Mouse (Mus musculus) adrenal gland, postnatal 14 days (tissue): ENCODE data around the gene Tnxb. TPM values are rescaled to one million over a fixed set of nuclear protein-coding genes. Genes with fewer than 3 reads are reported as not detected.
A peak's percentile ranks its signal among the peaks of the same experiment; 100 is the strongest.
"Not testable (repeated sequence)": the region's sequence is repeated elsewhere in the genome, so short reads cannot be mapped to it uniquely, and the experiment has no call there.

Source experiments
- DNase-seq: peaks from one replicate; pipeline ENCODE4 v3.0.0; 2021; ENCODE audit warnings: mixed read lengths
- total RNA-seq: library from RNA; stranded (reverse); gene quantifications from 2 replicates; pipeline ENCODE4 v1.2.3, GENCODE M21; 2021

Gene Tnxb
- total RNA-seq, 1 experiment from 2014 or later, result 39.8 TPM

- DNase-seq, result not testable (repeated sequence)
Observed at GRCm38 (mm10) chr17:34739708-34740107, 69.4 kb downstream of the Tnxb start.

GRCm38 (mm10) chr17:34740280-34740679 lies 69.9 kb downstream of the Tnxb start:
- peak; percentile 60 for DNase-seq

GRCm38 (mm10) chr17:34743719-34744118 lies 73.4 kb downstream of the Tnxb start, which contains the start of gene C4b:
Gene C4b, minus strand, starts transcription at chr17:34743882.
- no peak for DNase-seq

- no peak for DNase-seq
Observed at GRCm38 (mm10) chr17:34744206-34744605, 73.9 kb downstream of the Tnxb start.

- DNase-seq, result not testable (repeated sequence)
Observed at GRCm38 (mm10) chr17:34744611-34745010, 74.3 kb downstream of the Tnxb start.

- not testable (repeated sequence) for DNase-seq
Observed at GRCm38 (mm10) chr17:34745166-34745565, 74.8 kb downstream of the Tnxb start.

- no peak for DNase-seq
Observed at GRCm38 (mm10) chr17:34746531-34746930, 76.2 kb downstream of the Tnxb start.

GRCm38 (mm10) chr17:34761471-34761870 lies 91.1 kb downstream of the Tnxb start:
- no peak for DNase-seq

Other genes starting within 250 kb of the Tnxb start
- gene Btnl4, start 193.2 kb upstream of the Tnxb start, total RNA-seq, result not detected in 2 replicates
- gene Btnl6, start 153.2 kb upstream of the Tnxb start, total RNA-seq, result not detected in 2 replicates
- 34.1 and 39.3 TPM in 2 replicates for gene Notch4, start 106.3 kb upstream of the Tnxb start, total RNA-seq
- gene Gpsm3, start 80.7 kb upstream of the Tnxb start, total RNA-seq, result 6.3 and 16.3 TPM in 2 replicates
- gene Pbx2, start 79.3 kb upstream of the Tnxb start, total RNA-seq, result 37.2 and 42.2 TPM in 2 replicates
- gene Ager, start 72.7 kb upstream of the Tnxb start, total RNA-seq, result 1.7 and 2.4 TPM in 2 replicates
- 72.5 and 76.9 TPM in 2 replicates for gene Rnf5, start 66.8 kb upstream of the Tnxb start, total RNA-seq
- 101 and 103 TPM in 2 replicates for gene Agpat1, start 66.3 kb upstream of the Tnxb start, total RNA-seq
- 4.3 and 4.7 TPM in 2 replicates for gene Egfl8, start 54.6 kb upstream of the Tnxb start, total RNA-seq
- 49.7 and 50.0 TPM in 2 replicates for gene Ppt2, start 42.0 kb upstream of the Tnxb start, total RNA-seq
- 8.7 and 12.4 TPM in 2 replicates for gene Prrt1, start 41.0 kb upstream of the Tnxb start, total RNA-seq
- 11.5 and 12.5 TPM in 2 replicates for gene Fkbpl, start 25.8 kb upstream of the Tnxb start, total RNA-seq
- 43.5 and 52.1 TPM in 2 replicates for gene Atf6b, start 23.4 kb upstream of the Tnxb start, total RNA-seq
- gene C4b, start 73.3 kb downstream of the Tnxb start, total RNA-seq, result 110 and 152 TPM in 2 replicates
- gene Cyp21a1, start 134.0 kb downstream of the Tnxb start, total RNA-seq, result 3,653 and 3,825 TPM in 2 replicates
- gene Stk19, start 166.4 kb downstream of the Tnxb start, total RNA-seq, result 38.0 and 38.6 TPM in 2 replicates
- 65.0 and 65.5 TPM in 2 replicates for gene Dxo, start 166.5 kb downstream of the Tnxb start, total RNA-seq
- 55.0 and 60.0 TPM in 2 replicates for gene Skiv2l, start 179.7 kb downstream of the Tnxb start, total RNA-seq
- gene Nelfe, start 179.9 kb downstream of the Tnxb start, total RNA-seq, result 54.4 and 58.4 TPM in 2 replicates
- 36.2 and 180 TPM in 2 replicates for gene Cfb, start 192.0 kb downstream of the Tnxb start, total RNA-seq
- gene Zbtb12, start 208.9 kb downstream of the Tnxb start, total RNA-seq, result 13.8 and 15.2 TPM in 2 replicates
- gene Gm20547, start 211.5 kb downstream of the Tnxb start, total RNA-seq, result not detected in 2 replicates
- gene C2, start 227.7 kb downstream of the Tnxb start, total RNA-seq, result 43.2 and 54.5 TPM in 2 replicates
- gene Ehmt2, start 227.9 kb downstream of the Tnxb start, total RNA-seq, result 112 and 134 TPM in 2 replicates
- 1.5 and 1.7 TPM in 2 replicates for gene Slc44a4, start 243.9 kb downstream of the Tnxb start, total RNA-seq